Mouse (Mus musculus) olfactory bulb, adult 2 months (tissue): ENCODE data around the gene Rpl18.

Source experiments
- CTCF ChIP-seq: fragments of 200-500 bp; IDR thresholded peaks from 2 replicates; pipeline ENCODE4 v1.5.1; 2012; ENCODE audit warnings: low read depth, mild to moderate bottlenecking, low read length, moderate library complexity; ENCODE audit not compliant: insufficient read depth
- POLR2A ChIP-seq: fragments of 200-500 bp; IDR thresholded peaks from 2 replicates; pipeline ENCODE4 v1.6.1; 2012; ENCODE audit warnings: mild to moderate bottlenecking, low read depth, low read length, moderate library complexity; ENCODE audit not compliant: insufficient read depth

DNA sequence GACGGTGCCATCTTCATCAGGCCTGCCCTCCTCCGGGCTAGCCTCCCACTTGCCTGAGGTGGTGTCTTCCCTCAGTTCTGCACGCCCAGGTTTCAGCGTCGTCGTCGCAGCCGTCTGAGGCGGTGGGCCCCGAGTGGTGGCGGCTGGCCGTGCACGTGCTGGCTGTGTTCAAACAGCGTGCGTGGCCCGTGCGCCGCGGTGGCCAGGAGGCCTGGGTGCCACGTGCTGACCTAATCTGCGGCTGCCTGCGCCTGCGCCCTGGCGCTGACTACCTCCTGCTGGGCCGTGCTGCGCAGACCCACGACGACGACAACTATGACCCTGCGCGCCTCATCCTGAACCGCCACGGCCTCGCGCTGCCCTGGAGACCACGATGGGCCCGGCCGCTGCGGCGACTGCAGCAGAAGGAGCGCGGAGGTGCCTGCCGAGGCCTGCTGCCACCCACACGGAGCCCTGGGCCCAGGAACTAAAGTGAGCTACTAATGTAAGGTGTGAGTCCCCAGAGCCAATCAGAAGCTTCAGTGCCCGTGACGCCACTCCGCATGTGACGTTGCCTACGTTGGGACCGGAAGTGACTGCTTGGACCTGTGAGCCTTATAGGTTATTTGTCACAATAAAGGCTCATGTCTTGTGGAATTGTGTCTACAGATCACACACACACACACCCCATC lies 21.2 kb upstream of the Rpl18 start, which contains the start of gene Sec1:
- TF ChIP-seq CTCF (no peak), POLR2A (no peak)
